Mouse (Mus musculus): Measurements from ENCODE around the gene Stip1. TPM values are rescaled to one million over a fixed set of nuclear protein-coding genes. Genes with fewer than 3 reads are reported as not detected.
"Not testable (repeated sequence)": the region's sequence is repeated elsewhere in the genome, so short reads cannot be mapped to it uniquely, and the experiment has no call there.

The Stip1 gene
- polyA plus RNA-seq, 1 experiment from 2014 or later, result 304 TPM

- WGBS, result 80% methylated on average over 11 of the region's 11 CpGs
- H3K9me3 ChIP-seq (ENCODE audit: control insufficient read depth, low read length), result not testable (repeated sequence)
Observed at GRCm38 (mm10) chr19:7075336-7075735, 35.6 kb upstream of the Stip1 start.

GRCm38 (mm10) chr19:7073997-7074781, 34.4 kb upstream of the Stip1 start:
- no peaks in the 10 kb centered on the region for H3K36me3 ChIP-seq (ENCODE audit: control insufficient read depth, insufficient read depth, low read length)
- no peak overlapping the region for H3K27ac ChIP-seq (ENCODE audit: low read depth, low read length)
- no peak overlapping the region for H3K9ac ChIP-seq (ENCODE audit: low read depth, low read length)
- no peaks in the 10 kb centered on the region for H3K9me3 ChIP-seq (ENCODE audit: control insufficient read depth, low read length)
- H3K4me1 ChIP-seq (ENCODE audit: control insufficient read depth, insufficient read depth, low read length), result peaks cover 64% of the 10 kb centered on the region
- 37% methylated on average over 12 of the region's 12 CpGs for WGBS
- no peak overlapping the region for H3K4me2 ChIP-seq (replicated peaks; ENCODE audit: low read depth, low read length)
- H3K27me3 ChIP-seq (ENCODE audit: control insufficient read depth, insufficient read depth, low read length), result 0 out of 2 replicates have a peak, but pooled peaks cover 3% of the 10 kb centered on the region
- no peak overlapping the region for H3K4me3 ChIP-seq (ENCODE audit: low read length)
- no peak for ATAC-seq (ENCODE audit: low FRiP score, low TSS enrichment)

More at GRCm38 (mm10) chr19:7075336-7075735, 35.6 kb upstream of the Stip1 start:
- H3K9ac ChIP-seq (ENCODE audit: low read depth, low read length); H3K36me3 ChIP-seq (ENCODE audit: control insufficient read depth, insufficient read depth, low read length); H3K27me3 ChIP-seq (ENCODE audit: control insufficient read depth, insufficient read depth, low read length); H3K27ac ChIP-seq (ENCODE audit: low read depth, low read length); H3K4me3 ChIP-seq (ENCODE audit: low read length); H3K4me2 ChIP-seq (replicated peaks; ENCODE audit: low read depth, low read length); ATAC-seq (ENCODE audit: low FRiP score, low TSS enrichment): not testable (repeated sequence)
- peaks cover 62% of the 10 kb centered on the region for H3K4me1 ChIP-seq (ENCODE audit: control insufficient read depth, insufficient read depth, low read length)

DNA sequence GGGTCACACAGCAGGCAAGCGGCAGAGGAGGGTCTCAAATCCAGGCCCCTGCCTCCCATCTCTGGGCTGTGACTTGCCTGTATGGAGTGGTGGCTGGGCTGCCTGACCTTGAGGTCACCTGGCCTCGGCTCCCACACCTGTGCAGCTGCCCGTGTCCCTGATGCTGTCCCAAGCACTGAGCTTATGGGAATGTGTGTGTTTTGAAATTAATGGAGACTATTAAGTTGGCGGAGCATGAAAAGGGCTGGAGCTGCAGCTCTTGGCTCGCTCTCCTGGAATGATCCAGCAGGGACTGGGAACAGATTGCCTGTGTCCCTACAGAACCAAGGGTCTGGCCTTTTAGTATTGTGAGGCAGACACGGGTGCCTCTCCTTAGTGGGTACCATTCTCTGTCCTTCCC, 32.5 kb upstream of the Stip1 start:
- Histone ChIP-seq H3K27ac (ENCODE audit: low read depth, low read length) (no peak overlapping the region), H3K27me3 (ENCODE audit: control insufficient read depth, insufficient read depth, low read length) (peaks cover 7% of the 10 kb centered on the region; the same call in 1 of the 2 replicates), H3K36me3 (ENCODE audit: control insufficient read depth, insufficient read depth, low read length) (no peaks in the 10 kb centered on the region), H3K9me3 (ENCODE audit: control insufficient read depth, low read length) (no peaks in the 10 kb centered on the region), H3K4me3 (ENCODE audit: low read length) (no peak overlapping the region), H3K4me1 (ENCODE audit: control insufficient read depth, insufficient read depth, low read length) (peaks cover 68% of the 10 kb centered on the region), H3K9ac (ENCODE audit: low read depth, low read length) (no peak overlapping the region), H3K4me2 (replicated peaks; ENCODE audit: low read depth, low read length) (no peak overlapping the region)
- peak; percentile 13; the same call in 1 of the 2 replicates for ATAC-seq (ENCODE audit: low FRiP score, low TSS enrichment)
- 21% methylated on average over 6 of the region's 6 CpGs for WGBS

DNA sequence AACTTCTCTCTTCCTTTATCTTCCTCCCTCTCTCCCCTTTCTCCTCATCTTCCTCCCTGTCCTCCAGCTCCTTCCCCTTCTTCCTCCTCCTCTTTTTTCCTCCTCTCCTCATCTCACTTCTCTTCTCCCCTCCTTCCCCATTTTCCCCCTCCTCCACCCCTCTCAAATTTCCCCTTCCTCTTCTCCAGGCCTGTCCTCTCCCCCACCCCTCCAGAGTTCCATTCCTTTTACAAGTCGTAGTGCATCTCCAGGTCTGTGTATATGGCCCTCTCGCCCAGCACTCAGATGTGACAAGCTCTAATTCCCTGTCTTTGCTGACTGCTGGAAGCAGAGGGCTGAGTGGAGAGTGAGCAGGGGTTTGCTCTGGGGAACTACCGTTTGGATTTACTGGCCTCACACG, 31.0 kb upstream of the Stip1 start:
- Histone ChIP-seq H3K36me3 (ENCODE audit: control insufficient read depth, insufficient read depth, low read length) (no peaks in the 10 kb centered on the region), H3K27ac (ENCODE audit: low read depth, low read length) (peak overlapping the region; percentile 53; the same call in 1 of the 2 replicates), H3K9ac (ENCODE audit: low read depth, low read length) (peak overlapping the region; percentile 32; the same call in 1 of the 2 replicates), H3K27me3 (ENCODE audit: control insufficient read depth, insufficient read depth, low read length) (peaks cover 7% of the 10 kb centered on the region; the same call in 1 of the 2 replicates), H3K4me2 (replicated peaks; ENCODE audit: low read depth, low read length) (no peak overlapping the region; the same call in 1 of the 2 replicates), H3K4me1 (ENCODE audit: control insufficient read depth, insufficient read depth, low read length) (peaks cover 80% of the 10 kb centered on the region), H3K9me3 (ENCODE audit: control insufficient read depth, low read length) (no peaks in the 10 kb centered on the region), H3K4me3 (ENCODE audit: low read length) (no peak overlapping the region)
- WGBS, result 7% methylated on average over 4 of the region's 4 CpGs
- ATAC-seq (ENCODE audit: low FRiP score, low TSS enrichment), result no peak

- 5% methylated on average over 30 of the region's 35 CpGs for WGBS
- ATAC-seq (ENCODE audit: low FRiP score, low TSS enrichment), result peak; percentile 63
Observed at GRCm38 (mm10) chr19:7069781-7070763, 30.3 kb upstream of the Stip1 start.

GRCm38 (mm10) chr19:7068661-7069531, 29.1 kb upstream of the Stip1 start:
- H3K9me3 ChIP-seq (ENCODE audit: control insufficient read depth, low read length), result no peaks in the 10 kb centered on the region
- H3K27me3 ChIP-seq (ENCODE audit: control insufficient read depth, insufficient read depth, low read length), result peaks cover 7% of the 10 kb centered on the region; the same call in 1 of the 2 replicates
- no peak overlapping the region for H3K4me3 ChIP-seq (ENCODE audit: low read length)
- H3K4me2 ChIP-seq (replicated peaks; ENCODE audit: low read depth, low read length), result no peak overlapping the region; the same call in 1 of the 2 replicates
- peaks cover 74% of the 10 kb centered on the region for H3K4me1 ChIP-seq (ENCODE audit: control insufficient read depth, insufficient read depth, low read length)
- peak overlapping the region; percentile 62 for H3K27ac ChIP-seq (ENCODE audit: low read depth, low read length)
- no peak for ATAC-seq (ENCODE audit: low FRiP score, low TSS enrichment)
- peak overlapping the region; percentile 32; the same call in 1 of the 2 replicates for H3K9ac ChIP-seq (ENCODE audit: low read depth, low read length)
- no peaks in the 10 kb centered on the region for H3K36me3 ChIP-seq (ENCODE audit: control insufficient read depth, insufficient read depth, low read length)
- WGBS, result 30% methylated on average over 11 of the region's 11 CpGs

More at GRCm38 (mm10) chr19:7069781-7070763, 30.3 kb upstream of the Stip1 start:
- Histone ChIP-seq H3K4me1 (ENCODE audit: control insufficient read depth, insufficient read depth, low read length) (peaks cover 80% of the 10 kb centered on the region), H3K4me2 (replicated peaks; ENCODE audit: low read depth, low read length) (peak overlapping the region; percentile 24), H3K27me3 (ENCODE audit: control insufficient read depth, insufficient read depth, low read length) (peaks cover 7% of the 10 kb centered on the region; the same call in 1 of the 2 replicates), H3K36me3 (ENCODE audit: control insufficient read depth, insufficient read depth, low read length) (no peaks in the 10 kb centered on the region), H3K9ac (ENCODE audit: low read depth, low read length) (peak overlapping the region; percentile 32; the same call in 1 of the 2 replicates), H3K4me3 (ENCODE audit: low read length) (no peak overlapping the region), H3K27ac (ENCODE audit: low read depth, low read length) (peak overlapping the region; percentile 53), H3K9me3 (ENCODE audit: control insufficient read depth, low read length) (no peaks in the 10 kb centered on the region)

DNA sequence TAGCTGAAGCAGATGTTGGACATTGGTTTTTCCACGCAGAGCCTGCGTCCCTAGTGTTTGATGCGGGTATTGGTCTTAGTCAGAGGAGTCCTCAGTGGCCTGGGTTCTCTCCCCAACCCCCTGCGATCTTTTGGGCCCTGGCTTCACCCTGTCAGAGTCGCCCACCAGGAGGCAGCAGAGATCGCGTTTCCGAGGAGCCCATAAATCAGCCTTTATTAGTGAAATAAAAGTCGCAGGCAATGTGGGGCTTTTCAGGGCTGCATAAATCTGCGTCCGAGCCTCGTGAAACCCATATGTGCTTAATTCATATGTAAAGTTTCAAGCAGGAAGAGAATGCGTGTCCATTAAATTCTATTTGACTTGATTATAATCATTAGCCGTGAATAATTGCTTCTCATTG, 28.4 kb upstream of the Stip1 start:
- no peaks in the 10 kb centered on the region for H3K9me3 ChIP-seq (ENCODE audit: control insufficient read depth, low read length)
- peak; percentile 14; the same call in 1 of the 2 replicates for ATAC-seq (ENCODE audit: low FRiP score, low TSS enrichment)
- no peak overlapping the region for H3K27ac ChIP-seq (ENCODE audit: low read depth, low read length)
- H3K27me3 ChIP-seq (ENCODE audit: control insufficient read depth, insufficient read depth, low read length), result peaks cover 7% of the 10 kb centered on the region; the same call in 1 of the 2 replicates
- H3K4me2 ChIP-seq (replicated peaks; ENCODE audit: low read depth, low read length), result no peak overlapping the region; the same call in 1 of the 2 replicates
- WGBS, result 2% methylated on average over 14 of the region's 14 CpGs
- no peaks in the 10 kb centered on the region for H3K36me3 ChIP-seq (ENCODE audit: control insufficient read depth, insufficient read depth, low read length)
- no peak overlapping the region for H3K9ac ChIP-seq (ENCODE audit: low read depth, low read length)
- H3K4me1 ChIP-seq (ENCODE audit: control insufficient read depth, insufficient read depth, low read length), result peaks cover 66% of the 10 kb centered on the region
- H3K4me3 ChIP-seq (ENCODE audit: low read length), result no peak overlapping the region

All from kidney, embryonic 14.5 days (tissue).